Mouse (Mus musculus): ENCODE results near the gene Abat.

Gene Abat

GRCm38 (mm10) chr16:8573751-8574150 lies 60.5 kb downstream of the Abat start:
- DNase-seq (ENCODE audit: low spot score in 2 of 2) = no peak

- no peak for DNase-seq (ENCODE audit: low spot score in 2 of 2)
Observed at GRCm38 (mm10) chr16:8574316-8574715, 61.1 kb downstream of the Abat start.

GRCm38 (mm10) chr16:8576111-8576510 lies 62.9 kb downstream of the Abat start:
- no peak for DNase-seq (ENCODE audit: low spot score in 2 of 2)

DNA sequence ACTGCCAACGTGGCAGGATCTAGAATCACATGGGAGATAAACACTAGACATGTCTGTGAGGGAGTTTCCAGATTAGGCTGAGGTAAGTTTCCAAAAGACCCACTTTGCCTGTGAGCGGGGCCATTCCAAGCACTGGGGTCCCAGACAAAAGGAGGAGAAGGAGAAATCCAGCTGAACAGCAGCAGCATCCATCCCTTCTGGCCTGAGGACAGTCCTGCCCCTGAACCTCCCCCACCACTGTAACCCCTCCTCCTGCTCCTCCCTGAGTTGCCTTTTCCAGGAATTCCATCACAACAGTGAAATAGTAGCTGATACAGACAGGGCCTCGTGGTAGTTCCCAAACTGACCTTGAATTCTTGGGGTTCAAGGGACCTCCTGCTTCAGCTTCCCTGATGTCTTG lies 63.7 kb downstream of the Abat start:
- DNase-seq (ENCODE audit: low spot score in 2 of 2) = no peak

DNA sequence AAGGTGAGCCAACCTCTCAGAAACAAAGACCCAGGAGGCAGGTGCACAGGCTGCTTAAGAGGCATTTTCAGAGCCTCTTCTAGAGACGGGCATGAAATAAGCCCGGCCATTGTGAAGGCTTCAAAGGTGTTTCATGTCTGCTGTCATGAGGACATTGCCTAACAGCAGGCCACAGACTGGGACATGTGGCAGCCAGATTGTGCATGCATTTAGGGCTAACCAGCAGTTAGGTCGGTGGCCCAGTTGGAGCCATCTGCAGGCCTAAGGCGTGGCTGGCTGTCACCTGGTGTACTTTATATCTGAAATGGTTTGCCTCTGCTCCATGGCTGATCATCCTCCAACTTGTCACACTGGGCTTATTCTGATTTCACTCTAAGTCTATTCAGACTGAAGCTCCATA lies 65.1 kb downstream of the Abat start:
- DNase-seq (ENCODE audit: low spot score in 2 of 2) = no peak

GRCm38 (mm10) chr16:8579546-8579945 lies 66.3 kb downstream of the Abat start:
- no peak for DNase-seq (ENCODE audit: low spot score in 2 of 2)

GRCm38 (mm10) chr16:8581661-8582239 lies 68.5 kb downstream of the Abat start:
- DNase-seq (ENCODE audit: low spot score in 2 of 2) = no peak

DNA sequence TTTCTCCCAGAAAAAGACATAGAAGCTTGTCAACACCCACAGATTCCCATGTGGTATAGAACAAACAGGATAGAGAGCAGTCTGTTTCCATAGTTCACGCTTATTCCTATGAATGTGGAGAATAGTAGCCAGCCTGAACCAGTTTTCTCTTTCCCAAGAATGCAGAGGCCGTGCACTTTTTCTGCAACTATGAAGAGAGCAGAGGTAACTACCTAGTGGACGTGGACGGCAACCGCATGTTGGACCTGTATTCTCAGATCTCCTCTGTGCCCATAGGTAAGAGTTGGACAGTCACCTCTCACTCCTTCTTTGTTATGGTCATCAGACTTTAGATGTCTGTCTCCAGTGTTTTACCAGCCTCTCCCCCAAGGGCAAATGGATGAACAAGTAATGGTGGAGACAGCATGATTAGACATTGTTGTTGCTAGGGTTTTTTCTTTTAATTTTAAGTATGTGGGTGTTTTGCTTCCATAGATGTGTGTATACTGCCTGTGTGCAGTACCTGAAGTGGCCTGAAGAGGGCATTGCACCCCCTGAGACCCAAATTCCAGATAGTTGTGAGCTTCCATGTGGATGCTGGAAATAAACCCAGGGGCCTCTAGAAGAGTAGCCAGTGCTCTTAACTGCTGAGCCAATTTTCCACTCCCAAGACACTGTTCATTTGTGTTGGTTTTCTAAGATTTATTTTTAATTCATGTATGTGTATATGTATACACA lies 69.5 kb downstream of the Abat start:
- DNase-seq (ENCODE audit: low spot score in 2 of 2) = no peak

GRCm38 (mm10) chr16:8584248-8584647 lies 71.0 kb downstream of the Abat start:
- DNase-seq (ENCODE audit: low spot score in 2 of 2) = no peak

DNA sequence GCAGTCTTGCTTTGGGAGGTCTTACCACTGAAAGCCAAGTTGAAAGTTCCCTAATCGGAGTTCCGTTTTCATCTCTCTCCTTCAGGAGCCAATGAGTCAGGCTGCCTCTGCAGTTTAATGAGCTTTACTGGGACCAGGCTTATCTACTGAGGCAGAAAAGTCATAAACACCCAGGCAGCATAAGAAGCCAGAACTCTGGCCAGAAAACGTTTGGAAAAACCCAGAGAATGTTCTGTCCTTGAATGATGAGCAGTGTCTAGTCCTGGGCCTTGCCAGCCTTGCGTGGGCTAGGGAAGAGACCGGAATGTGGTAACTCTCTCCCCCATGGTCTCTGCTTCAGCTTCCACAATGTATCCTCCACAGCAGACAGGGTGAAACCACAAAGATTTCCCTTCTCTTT lies 71.8 kb downstream of the Abat start:
- no peak for DNase-seq (ENCODE audit: low spot score in 2 of 2)

- DNase-seq (ENCODE audit: low spot score in 2 of 2) = no peak
Observed at GRCm38 (mm10) chr16:8595411-8595810, 82.2 kb downstream of the Abat start.

DNA sequence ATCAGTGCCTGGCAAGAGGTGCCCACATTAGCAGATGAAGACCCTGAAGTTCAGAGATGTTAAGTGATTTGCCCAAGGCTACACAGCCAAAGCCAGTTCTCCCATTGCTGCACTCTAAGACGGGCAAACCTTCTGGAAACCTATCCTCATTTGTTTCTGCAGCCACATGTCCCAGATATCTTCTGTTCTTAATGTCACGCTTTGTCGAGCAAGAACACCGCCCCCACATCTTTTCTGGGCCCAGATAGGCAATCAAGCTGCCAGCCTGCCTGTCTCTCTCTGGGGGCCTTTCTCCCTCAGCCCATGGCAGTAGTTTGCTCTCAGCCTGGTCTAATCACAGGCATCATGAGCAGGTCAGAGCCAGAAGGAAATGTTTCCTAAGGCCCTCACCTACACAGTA lies 83.1 kb downstream of the Abat start:
- DNase-seq (ENCODE audit: low spot score in 2 of 2) = no peak

DNA sequence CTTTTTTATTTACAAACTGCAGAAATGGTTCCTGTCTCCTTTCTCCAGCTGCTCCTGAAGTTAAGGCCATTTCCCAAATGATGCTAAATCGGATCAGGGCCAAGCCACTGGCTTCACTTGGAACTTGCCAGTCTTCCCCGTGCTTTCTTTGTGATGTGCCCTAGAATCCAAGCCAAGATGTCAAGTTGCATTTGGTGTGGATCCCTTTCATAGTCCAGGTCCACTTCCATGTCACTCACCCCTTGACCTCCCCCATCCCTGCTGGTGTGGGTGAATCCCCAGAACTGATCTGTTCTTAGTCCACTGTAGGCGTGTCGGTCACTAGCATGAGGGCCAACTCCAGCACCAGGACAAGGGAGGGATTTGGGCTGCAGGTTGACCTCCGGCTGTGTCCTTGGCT lies 84.3 kb downstream of the Abat start:
- no peak for DNase-seq (ENCODE audit: low spot score in 2 of 2)

DNA sequence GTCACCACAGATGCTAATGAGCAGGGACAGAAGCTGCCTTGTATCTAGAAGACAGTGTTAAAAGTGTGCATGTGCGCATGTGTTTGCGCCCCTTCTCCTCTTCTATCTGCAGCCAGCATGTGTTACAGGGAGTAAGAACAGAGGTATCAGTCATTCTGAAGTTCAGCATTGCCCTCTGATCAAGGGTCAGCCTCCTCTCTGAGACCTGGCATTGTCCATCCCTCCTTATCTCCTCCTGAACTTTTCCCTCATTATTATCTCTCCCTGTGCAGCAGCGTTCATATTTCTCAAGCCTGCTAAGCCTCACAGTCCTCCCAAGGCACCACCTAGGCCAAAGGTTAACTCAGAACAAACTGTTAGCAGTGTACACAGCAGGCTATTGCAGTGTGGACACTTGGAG lies 90.6 kb downstream of the Abat start:
- DNase-seq (ENCODE audit: low spot score in 2 of 2) = no peak

- no peak for DNase-seq (ENCODE audit: low spot score in 2 of 2)
Observed at GRCm38 (mm10) chr16:8610397-8610796, 97.2 kb downstream of the Abat start.

GRCm38 (mm10) chr16:8612214-8613005 lies 99.2 kb downstream of the Abat start:
- peak; percentile 24 to 45 for DNase-seq (ENCODE audit: low spot score in 2 of 2)

DNA sequence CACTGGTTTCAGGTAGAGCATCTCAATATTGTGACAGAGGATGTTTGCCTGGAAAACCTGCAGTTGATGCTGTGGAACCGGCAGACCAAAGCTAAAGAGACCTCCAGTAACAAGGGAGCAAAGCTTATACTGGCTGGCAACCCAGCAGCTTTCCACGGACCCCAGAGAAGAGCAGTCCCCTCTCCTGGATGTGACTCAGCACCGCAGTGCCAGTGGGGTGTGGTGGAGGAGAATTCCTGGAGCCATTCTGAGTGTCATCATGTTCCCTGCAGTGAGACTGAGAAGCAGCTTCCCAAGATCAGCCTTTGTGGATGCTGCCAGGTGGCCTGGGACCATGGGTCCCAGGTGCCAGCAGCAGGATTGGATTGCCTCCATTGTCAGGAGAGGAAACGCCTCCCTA lies 99.8 kb downstream of the Abat start:
- no peak for DNase-seq (ENCODE audit: low spot score in 2 of 2)

GRCm38 (mm10) chr16:8613447-8613846 lies 100.2 kb downstream of the Abat start:
- DNase-seq (ENCODE audit: low spot score in 2 of 2) = no peak

GRCm38 (mm10) chr16:8619659-8620314 lies 106.6 kb downstream of the Abat start:
- no peak for DNase-seq (ENCODE audit: low spot score in 2 of 2)

GRCm38 (mm10) chr16:8620315-8621115 lies 107.3 kb downstream of the Abat start:
- no peak for DNase-seq (ENCODE audit: low spot score in 2 of 2)

DNA sequence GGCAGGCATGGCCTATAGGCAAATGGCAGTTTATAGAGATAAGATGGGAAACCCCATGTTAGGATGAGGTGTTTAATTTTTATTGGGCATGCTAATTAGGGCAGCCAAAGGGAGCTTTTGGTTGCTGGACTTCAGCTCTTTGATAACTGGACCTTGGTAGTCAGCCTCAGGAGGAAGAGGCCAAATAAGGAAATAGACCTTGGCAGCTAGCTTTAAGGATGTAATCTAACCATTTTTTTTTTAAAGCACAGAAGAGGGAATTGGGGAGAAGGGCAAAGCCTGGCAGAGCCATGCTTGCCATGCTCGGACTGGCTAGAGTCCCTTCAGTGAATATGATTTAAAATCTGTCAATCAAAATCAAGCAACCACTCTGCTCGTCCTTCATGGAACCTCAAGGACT lies 117.2 kb downstream of the Abat start:
- DNase-seq (ENCODE audit: low spot score in 2 of 2) = no peak

DNA sequence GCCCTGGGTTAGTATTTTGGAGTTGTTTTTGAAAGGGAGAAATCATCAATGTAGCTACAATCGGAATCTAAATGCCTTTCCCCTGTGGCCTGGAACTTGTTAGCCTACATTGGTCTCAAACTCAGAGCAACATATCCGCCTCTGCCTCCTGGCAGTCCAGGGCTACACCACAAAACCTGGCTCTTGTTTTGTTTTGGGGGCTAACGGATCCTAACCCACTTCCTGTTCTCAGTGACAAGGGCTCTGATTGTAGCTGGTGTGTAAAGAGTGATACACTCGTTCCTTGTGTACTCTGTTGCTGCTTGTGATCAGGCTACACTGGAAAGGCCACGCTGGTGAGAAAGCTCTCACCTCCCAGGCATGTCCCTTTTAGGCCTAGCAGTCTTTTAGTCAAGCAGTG lies 118.2 kb downstream of the Abat start:
- DNase-seq (ENCODE audit: low spot score in 2 of 2) = no peak

Measured in spleen, postnatal 14 days (tissue).